8 mouse cellular contexts compared by ENCODE assay signal in genomic region chr4:147848584-147848991, GRCm38 (mm10). TPM values are rescaled to one million over a fixed set of nuclear protein-coding genes. Genes with fewer than 3 reads are reported as not detected.
DNase-seq lines count a peak whose midpoint lies in the region; ATAC-seq and TF ChIP-seq lines count a peak whose summit lies in the region.

No protein-coding gene starts in this region.

- peak overlapping the region; percentile 84 for H3K4me3 ChIP-seq in heart, adult 2 months
- peak overlapping the region; percentile 99 for H3K4me3 ChIP-seq in ES-Bruce4 (ENCODE audit: low read depth, low read length)
- H3K4me3 ChIP-seq in forebrain, postnatal 0 days (ENCODE audit: low read depth, low read length), result peak overlapping the region; percentile 83

- H3K4me1 ChIP-seq in heart, adult 2 months (ENCODE audit: control insufficient read depth, insufficient read depth, low read length), result peaks cover 4% of the 10 kb centered on the region
- H3K4me1 ChIP-seq in ES-Bruce4 (ENCODE audit: control insufficient read depth, insufficient read depth, low read length), result no peaks in the 10 kb centered on the region
- H3K4me1 ChIP-seq in forebrain, postnatal 0 days (ENCODE audit: insufficient read depth), result peaks cover 7% of the 10 kb centered on the region

- H3K27me3 ChIP-seq in heart, adult 2 months (ENCODE audit: control insufficient read depth, insufficient read depth, low read length), result no peaks in the 10 kb centered on the region
- no peaks in the 10 kb centered on the region for H3K27me3 ChIP-seq in ES-Bruce4 (ENCODE audit: control insufficient read depth, insufficient read depth, low read length, poor library complexity, severe bottlenecking)
- no peaks in the 10 kb centered on the region for H3K27me3 ChIP-seq in forebrain, postnatal 0 days (ENCODE audit: insufficient read depth, low read length)

- H3K9me3 ChIP-seq in ES-Bruce4 (replicated peaks; ENCODE audit: control insufficient read depth, insufficient read depth, low read length, poor library complexity, severe bottlenecking), result no peaks in the 10 kb centered on the region
- H3K9me3 ChIP-seq in forebrain, postnatal 0 days (ENCODE audit: low read length), result peaks cover 4% of the 10 kb centered on the region; the same call in 1 of the 2 replicates

- DNase-seq in heart, adult 2 months, result no peak
- DNase-seq in heart, adult 18-20 months, result no peak
- DNase-seq in forebrain, postnatal 0 days, result no peak
- no peak for DNase-seq in MN1 (ENCODE audit: low spot score)
- no peak for DNase-seq in urinary bladder, postnatal 4 days (ENCODE audit: low spot score in 2 of 2)
- DNase-seq in right cerebral cortex, postnatal 25 days, result no peak

- peak overlapping the region; percentile 92 for H3K27ac ChIP-seq in heart, adult 2 months
- H3K27ac ChIP-seq in ES-Bruce4 (ENCODE audit: insufficient read depth, low read length), result no peak overlapping the region
- H3K27ac ChIP-seq in forebrain, postnatal 0 days (ENCODE audit: low read depth, low read length), result 0 out of 2 replicates have a peak overlapping the region, but pooled peaks have one; percentile 42

- intact Hi-C loops in heart, adult 2 months (cut with DNase I), result loop anchor here (2.0 to 5.0 kb wide), 2 partner anchors 18 to 36 kb away; no protein-coding TSS in a partner anchor

- no peaks in the 10 kb centered on the region; the same call in 1 of the 2 replicates for H3K36me3 ChIP-seq in heart, adult 2 months (ENCODE audit: control insufficient read depth, insufficient read depth, low read length)
- H3K36me3 ChIP-seq in ES-Bruce4 (ENCODE audit: control insufficient read depth, insufficient read depth, low read length, poor library complexity, severe bottlenecking), result no peaks in the 10 kb centered on the region
- H3K36me3 ChIP-seq in forebrain, postnatal 0 days (ENCODE audit: insufficient read depth), result peaks cover 7% of the 10 kb centered on the region; the same call in 1 of the 2 replicates

- TF ChIP-seq CTCF in heart, adult 2 months (IDR thresholded peaks at IDR 0.05), result no peak
- TF ChIP-seq CTCF in ES-Bruce4 (IDR thresholded peaks at IDR 0.05; ENCODE audit: low read depth, low read length), result no peak
- TF ChIP-seq CTCF in forebrain, postnatal 0 days (IDR thresholded peaks at IDR 0.05; ENCODE audit: low read depth), result no peak

- TF ChIP-seq POLR2A in heart, adult 2 months (IDR thresholded peaks at IDR 0.05; ENCODE audit: insufficient read depth, low read depth, low read length), result no peak; the same call in 1 of the 2 replicates
- no peak for TF ChIP-seq POLR2A in ES-Bruce4 (IDR thresholded peaks at IDR 0.05; ENCODE audit: insufficient read depth, low read length)

- no peaks in the 10 kb centered on the region; the same call in 1 of the 2 replicates for H3K79me2 ChIP-seq in heart, adult 2 months (replicated peaks; ENCODE audit: control insufficient read depth, insufficient read depth, low read length)

- ATAC-seq in forebrain, postnatal 0 days, result peak; percentile 79
- peak; percentile 51 for ATAC-seq in megakaryocyte, adult 5-6 weeks (ENCODE audit: poor library complexity, severe bottlenecking)

- H3K4me2 ChIP-seq in forebrain, postnatal 0 days (ENCODE audit: low read depth), result peak overlapping the region; percentile 75

- WGBS in heart, adult 2 months, result 0% methylated on average over 4 of the region's 4 CpGs
- 0% methylated on average over 4 of the region's 4 CpGs for WGBS in forebrain, postnatal 0 days

- no peak for TF ChIP-seq EP300 in heart, adult 2 months (IDR thresholded peaks at IDR 0.05; ENCODE audit: insufficient read depth, low read depth, low read length)
- no peak for TF ChIP-seq EP300 in ES-Bruce4 (IDR thresholded peaks at IDR 0.05; ENCODE audit: insufficient read depth, low read depth, low read length)

- peak overlapping the region; percentile 71 for H3K9ac ChIP-seq in heart, adult 2 months (ENCODE audit: low read depth, low read length)
- peak overlapping the region; percentile 59 for H3K9ac ChIP-seq in ES-Bruce4 (ENCODE audit: low read depth, poor library complexity, severe bottlenecking)
- peak overlapping the region; percentile 73 for H3K9ac ChIP-seq in forebrain, postnatal 0 days

RNA-seq across cellular contexts. Expression of gene Zfp933, which starts 0.4 kb away (rescaled TPM):
- total RNA-seq in heart, adult 2 months (2021), result 10 to 100 TPM; 10.3 to 11.2 TPM
- 1.3 and 3.7 TPM in 2 replicates for polyA plus RNA-seq in heart, adult 2 months (2012; rRNA removed)
- total RNA-seq in heart, adult 18-20 months (2021), result 10 to 100 TPM in 1 of 2 experiments, 1 to 10 TPM in 1; 9.8 to 10.9 TPM
- 8.8 and 11.5 TPM in 2 replicates for polyA plus RNA-seq in ES-Bruce4 (2011; ENCODE audit: insufficient read depth, insufficient read length, low read depth, missing spikeins)
- total RNA-seq in forebrain, postnatal 0 days (2014; rRNA removed), result 15.6 and 16.5 TPM in 2 replicates
- polyA plus RNA-seq in forebrain, postnatal 0 days (2015; fragmentation: Nextera tagmentation; extraction: Ambion mirVana), result 2.9 and 4.6 TPM in 2 replicates
- total RNA-seq in megakaryocyte, adult 5-6 weeks (2015), result 5.4 and 6.5 TPM in 2 replicates
- total RNA-seq in megakaryocyte, adult 5-6 weeks (2017), result 5.8 and 6.3 TPM in 2 replicates

RNA-seq across cellular contexts. Expression of gene Miip, which starts 20.0 kb away (rescaled TPM):
- total RNA-seq in heart, adult 2 months (2021), result 1 to 10 TPM; 5.4 to 7.4 TPM
- 24.8 and 26.0 TPM in 2 replicates for polyA plus RNA-seq in heart, adult 2 months (2012; rRNA removed)
- 1 to 10 TPM; 4.6 to 7.5 TPM for total RNA-seq in heart, adult 18-20 months (2021)
- polyA plus RNA-seq in ES-Bruce4 (2011; ENCODE audit: insufficient read depth, insufficient read length, low read depth, missing spikeins), result 48.8 and 56.3 TPM in 2 replicates
- total RNA-seq in forebrain, postnatal 0 days (2014; rRNA removed), result 32.9 and 35.7 TPM in 2 replicates
- 31.7 and 32.3 TPM in 2 replicates for polyA plus RNA-seq in forebrain, postnatal 0 days (2015; fragmentation: Nextera tagmentation; extraction: Ambion mirVana)
- total RNA-seq in megakaryocyte, adult 5-6 weeks (2015), result 47.8 and 52.8 TPM in 2 replicates
- 61.5 and 72.5 TPM in 2 replicates for total RNA-seq in megakaryocyte, adult 5-6 weeks (2017)

RNA-seq across cellular contexts. Expression of gene Fv1, which starts 20.2 kb away (rescaled TPM):
- 10 to 100 TPM; 21.1 to 22.8 TPM for total RNA-seq in heart, adult 2 months (2021)
- polyA plus RNA-seq in heart, adult 2 months (2012; rRNA removed), result 3.3 and 14.3 TPM in 2 replicates
- total RNA-seq in heart, adult 18-20 months (2021), result 10 to 100 TPM; 17.2 to 22.3 TPM
- 9.2 and 12.6 TPM in 2 replicates for polyA plus RNA-seq in ES-Bruce4 (2011; ENCODE audit: insufficient read depth, insufficient read length, low read depth, missing spikeins)
- total RNA-seq in forebrain, postnatal 0 days (2014; rRNA removed), result 7.4 and 8.5 TPM in 2 replicates
- 2.7 and 4.2 TPM in 2 replicates for polyA plus RNA-seq in forebrain, postnatal 0 days (2015; fragmentation: Nextera tagmentation; extraction: Ambion mirVana)
- 2.5 and 6.6 TPM in 2 replicates for total RNA-seq in megakaryocyte, adult 5-6 weeks (2015)
- total RNA-seq in megakaryocyte, adult 5-6 weeks (2017), result 11.5 and 15.3 TPM in 2 replicates

RNA-seq across cellular contexts. Expression of gene Zfp984, which starts 39.0 kb away (rescaled TPM):
- total RNA-seq in heart, adult 2 months (2021), result 1 to 10 TPM; 2.5 to 2.6 TPM
- 0.31 and 1.5 TPM in 2 replicates for polyA plus RNA-seq in heart, adult 2 months (2012; rRNA removed)
- 1 to 10 TPM; 2.1 to 2.2 TPM for total RNA-seq in heart, adult 18-20 months (2021)
- polyA plus RNA-seq in ES-Bruce4 (2011; ENCODE audit: insufficient read depth, insufficient read length, low read depth, missing spikeins), result 54.0 and 59.1 TPM in 2 replicates
- total RNA-seq in forebrain, postnatal 0 days (2014; rRNA removed), result 6.8 and 8.6 TPM in 2 replicates
- polyA plus RNA-seq in forebrain, postnatal 0 days (2015; fragmentation: Nextera tagmentation; extraction: Ambion mirVana), result 3.9 and 4.8 TPM in 2 replicates
- 77.3 and 82.7 TPM in 2 replicates for total RNA-seq in megakaryocyte, adult 5-6 weeks (2015)
- 41.7 and 44.5 TPM in 2 replicates for total RNA-seq in megakaryocyte, adult 5-6 weeks (2017)

RNA-seq across cellular contexts. Expression of gene Mfn2, which starts 55.9 kb away (rescaled TPM):
- total RNA-seq in heart, adult 2 months (2021), result 100 to 1,000 TPM; 626 to 697 TPM
- polyA plus RNA-seq in heart, adult 2 months (2012; rRNA removed), result 395 and 619 TPM in 2 replicates
- total RNA-seq in heart, adult 18-20 months (2021), result 100 to 1,000 TPM; 623 to 655 TPM
- polyA plus RNA-seq in ES-Bruce4 (2011; ENCODE audit: insufficient read depth, insufficient read length, low read depth, missing spikeins), result 14.6 and 16.7 TPM in 2 replicates
- 57.8 and 69.9 TPM in 2 replicates for total RNA-seq in forebrain, postnatal 0 days (2014; rRNA removed)
- 59.4 and 83.3 TPM in 2 replicates for polyA plus RNA-seq in forebrain, postnatal 0 days (2015; fragmentation: Nextera tagmentation; extraction: Ambion mirVana)
- 12.5 and 12.7 TPM in 2 replicates for total RNA-seq in megakaryocyte, adult 5-6 weeks (2015)
- 15.7 and 17.4 TPM in 2 replicates for total RNA-seq in megakaryocyte, adult 5-6 weeks (2017)
